Mouse (Mus musculus) embryonic facial prominence, embryonic 12.5 days (tissue): ENCODE data around the gene Epor. TPM values are rescaled to one million over a fixed set of nuclear protein-coding genes. Genes with fewer than 3 reads are reported as not detected.
A peak's percentile ranks its signal among the peaks of the same experiment; 100 is the strongest.

Experiments used
- ATAC-seq: fragments of 200-750 bp; cut with Nextera tagmentation; 2 replicates; pipeline ENCODE4 v1.8.0; 2017; ENCODE audit not compliant: insufficient number of reproducible peaks, insufficient read depth, low FRiP score, low TSS enrichment
- H3K27ac ChIP-seq: fragments of 300-500 bp; sonication (generic); 2 replicates; pipeline ENCODE4 v1.5.1; 2016; ENCODE audit warnings: mild to moderate bottlenecking
- H3K27me3 ChIP-seq: fragments of 300-500 bp; sonication (generic); 2 replicates; pipeline ENCODE4 v1.6.1; 2016; ENCODE audit warnings: mild to moderate bottlenecking, moderate library complexity
- H3K36me3 ChIP-seq: fragments of 300-500 bp; sonication (generic); 2 replicates; pipeline ENCODE4 v1.6.1; 2016; ENCODE audit warnings: mild to moderate bottlenecking
- H3K4me1 ChIP-seq: fragments of 300-500 bp; sonication (generic); 2 replicates; pipeline ENCODE4 v1.6.1; 2016
- H3K4me2 ChIP-seq: fragments of 300-500 bp; sonication (generic); replicated peaks from 2 replicates; pipeline ENCODE4 v1.6.1; 2016; ENCODE audit warnings: mild to moderate bottlenecking, moderate library complexity
- H3K4me3 ChIP-seq: fragments of 300-500 bp; sonication (generic); 2 replicates; pipeline ENCODE4 v1.5.1; 2016; ENCODE audit warnings: mild to moderate bottlenecking
- H3K9ac ChIP-seq: fragments of 300-500 bp; sonication (generic); 2 replicates; pipeline ENCODE4 v1.6.1; 2016; ENCODE audit warnings: mild to moderate bottlenecking, moderate library complexity
- H3K9me3 ChIP-seq: fragments of 300-500 bp; sonication (generic); 2 replicates; pipeline ENCODE4 v1.6.1; 2016; ENCODE audit warnings: mild to moderate bottlenecking, moderate library complexity
- WGBS: fragments of 180-500 bp; shearing (Covaris S2); methylation state at CpG from one replicate; pipeline ENCODE4 v1.1.7; 2016; 5-methylcytosine and 5-hydroxymethylcytosine counted together
- polyA plus RNA-seq: library from polyadenylated mRNA; unstranded; fragments of >200 nt; fragmentation: Nextera tagmentation; extraction: Ambion mirVana; gene quantifications from 2 replicates; pipeline ENCODE4 v1.2.1, GENCODE M21; 2016

Epor gene
- polyA plus RNA-seq, 1 experiment from 2014 or later: 6.6 TPM

- no peak overlapping the region for H3K9ac ChIP-seq
- no peaks in the 10 kb centered on the region for H3K36me3 ChIP-seq
- H3K4me1 ChIP-seq: peaks cover 8% of the 10 kb centered on the region
- H3K4me3 ChIP-seq: no peak overlapping the region
- no peak overlapping the region for H3K27ac ChIP-seq
- WGBS: 58% methylated on average over 8 of the region's 8 CpGs
- ATAC-seq: no peak
- H3K9me3 ChIP-seq: no peaks in the 10 kb centered on the region
- peaks cover 29% of the 10 kb centered on the region for H3K27me3 ChIP-seq
- H3K4me2 ChIP-seq: no peak overlapping the region
Measured at GRCm38 (mm10) chr9:21948146-21948545, 15.2 kb downstream of the Epor start.

- H3K9ac ChIP-seq: no peak overlapping the region
- no peak for ATAC-seq
- H3K9me3 ChIP-seq: no peaks in the 10 kb centered on the region
- H3K4me3 ChIP-seq: no peak overlapping the region
- peaks cover 8% of the 10 kb centered on the region for H3K4me1 ChIP-seq
- no peaks in the 10 kb centered on the region for H3K36me3 ChIP-seq
- H3K27me3 ChIP-seq: peaks cover 31% of the 10 kb centered on the region
- no peak overlapping the region for H3K27ac ChIP-seq
- H3K4me2 ChIP-seq: 0 out of 2 replicates have a peak overlapping the region, but pooled peaks have one; percentile 9
- WGBS: 7% methylated on average over 26 of the region's 28 CpGs
Measured at GRCm38 (mm10) chr9:21947540-21948130, 15.7 kb downstream of the Epor start.

GRCm38 (mm10) chr9:21944267-21944666, 19.0 kb downstream of the Epor start:
- no peak overlapping the region for H3K4me3 ChIP-seq
- H3K27me3 ChIP-seq: peaks cover 31% of the 10 kb centered on the region
- H3K4me2 ChIP-seq: no peak overlapping the region
- WGBS: 26% methylated on average over 23 of the region's 23 CpGs
- 0 out of 2 replicates have a peak, but pooled peaks cover 3% of the 10 kb centered on the region for H3K36me3 ChIP-seq
- no peak overlapping the region for H3K9ac ChIP-seq
- no peak overlapping the region for H3K27ac ChIP-seq
- ATAC-seq: no peak
- H3K4me1 ChIP-seq: peaks cover 8% of the 10 kb centered on the region
- no peaks in the 10 kb centered on the region for H3K9me3 ChIP-seq

- 53% methylated on average over 12 of the region's 12 CpGs for WGBS
- H3K27me3 ChIP-seq: peaks cover 27% of the 10 kb centered on the region
- ATAC-seq: no peak
- no peak overlapping the region for H3K4me2 ChIP-seq
- H3K4me1 ChIP-seq: peaks cover 8% of the 10 kb centered on the region
- no peak overlapping the region for H3K27ac ChIP-seq
- no peak overlapping the region for H3K9ac ChIP-seq
- no peaks in the 10 kb centered on the region for H3K9me3 ChIP-seq
- H3K4me3 ChIP-seq: no peak overlapping the region
- 0 out of 2 replicates have a peak, but pooled peaks cover 3% of the 10 kb centered on the region for H3K36me3 ChIP-seq
Measured at GRCm38 (mm10) chr9:21943638-21944037, 19.7 kb downstream of the Epor start.

GRCm38 (mm10) chr9:21943046-21943445, 20.3 kb downstream of the Epor start:
- peaks cover 21% of the 10 kb centered on the region for H3K27me3 ChIP-seq
- H3K9me3 ChIP-seq: no peaks in the 10 kb centered on the region
- no peak overlapping the region for H3K4me2 ChIP-seq
- H3K4me3 ChIP-seq: no peak overlapping the region
- H3K9ac ChIP-seq: no peak overlapping the region
- H3K27ac ChIP-seq: no peak overlapping the region
- peaks cover 8% of the 10 kb centered on the region for H3K4me1 ChIP-seq
- no peak for ATAC-seq
- 76% methylated on average over 12 of the region's 12 CpGs for WGBS
- 0 out of 2 replicates have a peak, but pooled peaks cover 3% of the 10 kb centered on the region for H3K36me3 ChIP-seq

- peaks cover 9% of the 10 kb centered on the region; the same call in 1 of the 2 replicates for H3K4me1 ChIP-seq
- ATAC-seq: no peak
- H3K9me3 ChIP-seq: no peaks in the 10 kb centered on the region
- H3K27ac ChIP-seq: no peak overlapping the region
- H3K4me3 ChIP-seq: no peak overlapping the region
- no peak overlapping the region for H3K9ac ChIP-seq
- 86% methylated on average over 4 of the region's 4 CpGs for WGBS
- H3K27me3 ChIP-seq: 0 out of 2 replicates have a peak, but pooled peaks cover 4% of the 10 kb centered on the region
- H3K36me3 ChIP-seq: 0 out of 2 replicates have a peak, but pooled peaks cover 3% of the 10 kb centered on the region
- H3K4me2 ChIP-seq: no peak overlapping the region
Measured at GRCm38 (mm10) chr9:21938234-21938855, 25.0 kb downstream of the Epor start.

GRCm38 (mm10) chr9:21937711-21938175, 25.6 kb downstream of the Epor start:
- no peak for ATAC-seq
- peak overlapping the region; percentile 62 for H3K4me3 ChIP-seq
- H3K36me3 ChIP-seq: 0 out of 2 replicates have a peak, but pooled peaks cover 3% of the 10 kb centered on the region
- peak overlapping the region; percentile 81 for H3K4me2 ChIP-seq
- no peaks in the 10 kb centered on the region for H3K27me3 ChIP-seq
- H3K27ac ChIP-seq: no peak overlapping the region
- 84% methylated on average over 4 of the region's 4 CpGs for WGBS
- peak overlapping the region; percentile 63; the same call in 1 of the 2 replicates for H3K9ac ChIP-seq
- no peaks in the 10 kb centered on the region for H3K9me3 ChIP-seq
- H3K4me1 ChIP-seq: peaks cover 9% of the 10 kb centered on the region; the same call in 1 of the 2 replicates

GRCm38 (mm10) chr9:21936692-21937570, 26.4 kb downstream of the Epor start, which contains the start of gene Plppr2:
TSS of gene Plppr2 (plus strand) at chr9:21937033.
- peak within 1 kb of the TSS; percentile 81 for H3K4me2 ChIP-seq
- peak within 1 kb of the TSS; percentile 63 for H3K9ac ChIP-seq
- no peaks in the 10 kb centered on the region for H3K27me3 ChIP-seq
- no peaks in the 10 kb centered on the region for H3K9me3 ChIP-seq
- peaks cover 9% of the 10 kb centered on the region; the same call in 1 of the 2 replicates for H3K4me1 ChIP-seq
- peak; percentile 93 for ATAC-seq
- peak within 1 kb of the TSS; percentile 62 for H3K4me3 ChIP-seq
- H3K36me3 ChIP-seq: 0 out of 2 replicates have a peak, but pooled peaks cover 3% of the 10 kb centered on the region
- WGBS: 2% methylated on average over 41 of the region's 43 CpGs
- H3K27ac ChIP-seq: peak within 1 kb of the TSS; percentile 54; the same call in 1 of the 2 replicates

GRCm38 (mm10) chr9:21935466-21936131, 27.7 kb downstream of the Epor start:
- ATAC-seq: no peak
- 82% methylated on average over 7 of the region's 7 CpGs for WGBS
- no peak overlapping the region for H3K27ac ChIP-seq
- 0 out of 2 replicates have a peak overlapping the region, but pooled peaks have one; percentile 81 for H3K4me2 ChIP-seq
- no peaks in the 10 kb centered on the region for H3K27me3 ChIP-seq
- no peak overlapping the region for H3K4me3 ChIP-seq
- H3K9ac ChIP-seq: no peak overlapping the region
- no peaks in the 10 kb centered on the region for H3K9me3 ChIP-seq
- H3K36me3 ChIP-seq: 0 out of 2 replicates have a peak, but pooled peaks cover 1% of the 10 kb centered on the region
- peaks cover 9% of the 10 kb centered on the region; the same call in 1 of the 2 replicates for H3K4me1 ChIP-seq

GRCm38 (mm10) chr9:21934021-21934420, 29.3 kb downstream of the Epor start:
- Histone ChIP-seq H3K36me3 (no peaks in the 10 kb centered on the region), H3K9me3 (no peaks in the 10 kb centered on the region), H3K4me3 (no peak overlapping the region), H3K9ac (no peak overlapping the region), H3K4me2 (no peak overlapping the region), H3K27ac (no peak overlapping the region), H3K27me3 (no peaks in the 10 kb centered on the region), H3K4me1 (peaks cover 9% of the 10 kb centered on the region; the same call in 1 of the 2 replicates)
- no peak for ATAC-seq
- 90% methylated on average over 12 of the region's 12 CpGs for WGBS
